Mouse (Mus musculus) heart, adult 9 months (tissue): Measurements from ENCODE around the gene Cryaa.

Experiments
- DNase-seq, 2 experiments: peaks; one replicate each; pipeline ENCODE4 v3.0.0; 2022; ENCODE audit warnings: low spot score in 2 of 2

The Cryaa gene

DNA sequence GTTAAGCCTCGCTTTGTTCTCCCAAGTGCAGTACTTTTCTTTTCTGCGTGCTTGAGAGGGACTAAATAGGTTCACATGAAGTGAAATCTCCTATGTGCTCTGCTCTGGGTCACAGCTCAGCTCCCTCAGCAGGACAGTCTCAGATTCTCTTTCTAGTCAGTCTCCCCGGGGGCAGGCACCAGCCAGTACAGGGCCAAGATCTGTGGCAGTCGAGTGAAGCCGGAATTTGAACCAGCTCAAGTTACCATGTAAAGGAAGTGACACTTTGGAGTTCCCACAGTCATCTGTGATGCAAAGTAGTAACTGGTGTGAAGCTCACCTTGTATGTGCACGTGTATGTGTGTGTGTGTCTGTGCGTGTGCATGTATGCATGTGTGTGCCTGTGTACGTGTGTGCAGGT, 32.8 kb downstream of the Cryaa start:
- DNase-seq = no peak

DNA sequence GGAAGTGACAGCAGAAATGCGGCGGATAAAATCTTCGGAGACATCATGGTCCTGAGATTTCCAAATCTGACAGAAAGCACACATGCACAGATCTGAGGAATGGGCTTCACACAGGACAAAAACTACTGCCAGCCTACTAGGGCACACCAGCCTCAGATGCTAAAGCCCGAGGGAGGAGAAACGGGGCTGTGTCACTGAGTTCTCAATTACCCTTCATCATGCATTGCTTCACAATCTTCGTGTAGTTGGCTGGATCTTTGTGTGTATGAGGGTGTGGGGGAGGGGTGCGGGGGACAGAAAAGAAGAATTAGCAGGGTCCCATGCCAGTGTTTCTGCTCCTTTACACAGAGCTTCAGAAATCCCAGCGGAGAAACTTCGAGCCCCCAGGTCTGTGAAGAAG, 36.1 kb downstream of the Cryaa start:
- DNase-seq = no peak

DNA sequence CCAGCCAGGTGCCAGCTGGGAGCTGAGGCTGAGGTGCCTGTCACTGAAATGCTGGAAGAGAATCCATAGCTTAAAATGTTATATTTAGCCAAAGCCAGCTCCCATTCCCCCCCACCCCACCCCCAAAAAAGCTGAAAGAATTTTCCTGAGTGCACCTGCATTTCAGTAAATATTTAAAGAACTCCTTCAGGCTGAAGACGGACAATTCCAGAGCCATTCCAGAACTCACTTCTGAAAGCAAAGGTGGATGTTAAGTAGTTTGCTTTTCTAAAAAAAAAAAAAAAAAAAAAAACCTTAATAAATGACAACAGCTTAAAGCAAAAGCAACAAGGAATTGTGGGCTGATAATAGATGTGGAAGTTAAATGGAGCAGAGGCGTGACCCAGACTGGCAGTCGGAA, 36.5 kb downstream of the Cryaa start:
- no peak for DNase-seq

DNA sequence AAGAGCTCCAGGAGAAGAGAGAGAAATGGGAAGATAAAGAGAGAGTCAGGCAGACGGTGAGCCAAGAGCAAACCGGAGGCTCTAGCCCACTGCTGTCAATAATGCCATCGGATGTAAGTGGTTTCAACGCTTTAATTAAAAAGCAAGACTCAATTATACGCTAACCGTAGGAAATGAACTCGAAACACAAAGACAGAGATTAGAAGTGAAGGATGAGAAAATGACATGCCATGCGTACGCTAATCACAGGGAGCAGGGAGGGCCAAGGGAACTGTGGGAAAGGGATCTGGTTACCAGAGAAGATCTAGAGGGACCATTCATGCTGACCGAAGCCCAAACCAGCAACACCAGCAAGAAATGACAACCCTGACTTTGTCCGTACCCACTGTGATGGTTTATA, 37.4 kb downstream of the Cryaa start:
- no peak for DNase-seq

DNA sequence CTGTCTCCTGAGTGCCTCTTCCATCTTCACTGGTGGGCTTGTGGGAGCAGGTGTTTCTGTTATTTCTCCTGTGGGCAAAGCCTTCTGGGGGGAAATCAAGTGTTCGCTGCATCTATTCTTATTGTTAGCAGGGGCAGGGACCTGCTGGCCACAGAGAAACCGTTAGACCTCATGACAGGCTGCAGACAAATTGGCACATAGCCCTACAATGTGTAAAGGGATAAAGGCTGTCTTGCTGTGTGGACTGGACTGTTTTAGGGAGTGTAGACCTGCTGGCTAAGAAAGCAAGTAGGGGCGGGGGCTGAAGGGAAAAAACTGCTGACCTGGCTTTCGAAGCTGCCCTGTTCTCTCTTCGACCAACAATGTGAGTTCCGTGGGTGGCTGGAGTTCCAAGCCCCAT, 44.0 kb downstream of the Cryaa start:
- no peak for DNase-seq

DNA sequence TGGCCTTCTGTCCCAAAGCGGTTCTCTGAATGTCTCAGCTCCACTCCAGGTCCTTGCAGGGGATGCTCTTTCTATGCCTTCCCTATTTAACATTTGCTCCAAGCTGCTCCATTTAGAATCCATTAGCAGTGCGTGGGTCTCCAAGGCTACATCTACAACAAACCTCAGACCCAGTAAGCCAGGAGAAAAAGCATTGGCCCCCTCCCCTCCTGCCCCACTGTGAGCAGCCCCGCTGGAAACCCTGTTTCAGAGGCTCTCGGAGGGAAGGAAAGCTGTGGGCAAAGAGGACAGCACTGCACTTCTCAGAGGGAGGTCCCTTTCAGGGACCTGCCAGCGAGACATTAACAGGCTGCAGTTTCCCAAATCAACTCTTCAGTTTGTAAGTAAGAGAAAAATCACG, 47.8 kb downstream of the Cryaa start:
- no peak for DNase-seq

DNA sequence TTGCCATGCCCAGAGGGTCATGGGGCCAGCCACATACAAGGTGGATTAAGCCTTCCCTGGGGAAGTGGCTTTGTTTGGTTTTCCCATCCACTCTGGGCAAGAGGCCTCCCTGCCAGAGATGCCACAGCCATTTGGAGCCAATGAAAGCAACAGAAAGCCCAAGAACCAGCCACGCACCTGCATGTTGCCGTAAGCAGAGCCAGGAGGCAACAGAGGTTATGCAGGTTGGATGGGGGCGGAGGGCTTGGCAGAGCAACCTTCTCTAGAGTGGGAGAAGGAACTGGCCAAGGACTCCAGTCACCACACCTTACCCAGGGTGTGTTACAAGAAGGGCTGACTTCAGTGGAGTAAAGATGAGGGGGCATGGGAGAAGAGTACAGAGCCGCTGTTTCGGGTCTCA, 48.6 kb downstream of the Cryaa start:
- no peak for DNase-seq

DNA sequence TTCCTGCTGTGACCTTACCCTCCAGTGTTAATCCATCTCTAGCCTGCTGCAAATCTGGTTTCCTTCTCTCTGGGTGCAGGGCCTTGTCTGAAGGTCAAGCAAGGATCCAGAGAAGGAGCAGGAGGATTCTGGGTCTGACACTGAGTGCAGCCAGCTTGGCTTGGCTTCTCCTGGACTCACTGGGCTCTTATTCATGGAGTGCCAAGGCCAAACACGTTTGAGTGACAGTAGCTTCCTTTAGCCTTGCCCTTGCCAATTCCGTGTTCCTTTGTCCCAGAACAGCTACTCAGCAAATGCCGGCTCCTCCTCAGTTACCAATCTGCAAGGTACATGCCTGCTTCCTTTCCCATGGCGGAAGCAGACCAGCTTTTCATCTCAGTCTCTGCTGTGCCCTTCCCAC, 49.6 kb downstream of the Cryaa start:
- DNase-seq = peak; percentile 27 to 52

DNA sequence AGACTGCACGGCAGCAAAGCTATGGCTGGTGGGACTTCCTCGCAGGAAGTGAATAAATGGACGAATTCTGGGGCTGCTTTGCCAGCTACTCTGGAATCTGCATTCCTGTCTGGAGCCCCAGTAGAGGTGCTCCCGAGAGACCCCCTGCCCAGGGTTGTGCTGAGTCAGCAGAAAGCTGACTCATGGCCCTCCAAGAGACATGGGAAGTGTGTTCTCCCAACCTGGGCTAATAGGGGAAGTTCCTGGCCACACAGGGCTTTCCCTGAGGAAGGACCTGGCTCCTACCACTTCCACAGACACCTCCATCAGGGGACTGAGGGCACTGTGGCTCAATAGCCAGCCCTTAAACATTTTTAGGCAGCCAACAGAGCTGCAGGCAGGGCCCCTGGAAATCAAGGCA, 50.4 kb downstream of the Cryaa start:
- DNase-seq = no peak

DNA sequence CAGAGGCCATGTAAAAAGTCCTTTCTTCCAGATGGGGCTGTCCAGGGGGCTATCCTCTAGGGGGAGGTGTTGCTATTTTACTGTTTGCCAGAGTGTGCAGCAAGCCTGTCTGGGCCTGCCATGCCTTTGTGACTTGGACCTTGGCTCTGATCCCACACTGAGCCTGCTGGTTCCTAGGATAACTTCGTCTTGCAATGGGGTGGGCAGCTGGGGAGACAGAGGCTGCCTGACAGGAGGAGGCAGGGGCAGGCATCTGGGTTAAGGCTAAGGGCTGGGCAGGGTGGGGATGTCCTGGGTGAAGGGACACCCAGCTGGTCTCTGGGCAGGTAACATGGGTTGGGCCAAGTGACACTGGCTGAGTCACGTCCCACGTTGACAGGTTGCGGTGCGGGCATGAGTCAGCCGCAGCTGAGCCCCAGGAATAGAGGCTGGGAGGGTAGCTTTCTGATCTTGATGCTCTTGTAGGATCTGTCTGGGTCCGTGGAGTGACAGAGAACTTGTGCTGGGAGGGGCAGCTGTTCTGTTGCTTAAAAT, 51.4 kb downstream of the Cryaa start:
- DNase-seq = peak; percentile 41 to 54

DNA sequence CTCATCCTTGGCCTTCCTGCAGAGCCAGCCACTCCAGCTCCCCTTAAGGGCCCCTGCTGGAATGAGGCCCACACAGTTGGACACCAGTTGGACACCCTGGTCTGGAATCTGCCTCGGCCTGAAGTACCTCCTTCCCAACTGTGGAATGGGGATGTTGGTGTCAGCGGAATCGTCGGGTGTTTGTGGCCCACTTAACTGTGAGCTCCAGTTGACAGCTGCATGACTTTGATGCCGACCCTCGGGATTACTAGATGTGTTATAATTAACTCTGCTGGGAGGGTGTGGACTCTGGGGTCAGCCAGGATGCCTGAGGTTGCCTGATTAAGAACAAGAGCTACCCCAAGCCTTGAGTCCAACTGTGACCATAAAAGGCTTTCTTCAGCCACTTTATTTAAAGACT, 53.4 kb downstream of the Cryaa start:
- DNase-seq = no peak
